Mouse (Mus musculus): ENCODE measurements at regions not wholly inside any gene's neighbourhood (a gene's known extent, or its start where the extent isn't known, plus 50 kb on each side); places are given as distances from the start of the nearest gene placed in this dataset.
A peak's percentile ranks its signal among the peaks of the same experiment; 100 is the strongest.

DNA sequence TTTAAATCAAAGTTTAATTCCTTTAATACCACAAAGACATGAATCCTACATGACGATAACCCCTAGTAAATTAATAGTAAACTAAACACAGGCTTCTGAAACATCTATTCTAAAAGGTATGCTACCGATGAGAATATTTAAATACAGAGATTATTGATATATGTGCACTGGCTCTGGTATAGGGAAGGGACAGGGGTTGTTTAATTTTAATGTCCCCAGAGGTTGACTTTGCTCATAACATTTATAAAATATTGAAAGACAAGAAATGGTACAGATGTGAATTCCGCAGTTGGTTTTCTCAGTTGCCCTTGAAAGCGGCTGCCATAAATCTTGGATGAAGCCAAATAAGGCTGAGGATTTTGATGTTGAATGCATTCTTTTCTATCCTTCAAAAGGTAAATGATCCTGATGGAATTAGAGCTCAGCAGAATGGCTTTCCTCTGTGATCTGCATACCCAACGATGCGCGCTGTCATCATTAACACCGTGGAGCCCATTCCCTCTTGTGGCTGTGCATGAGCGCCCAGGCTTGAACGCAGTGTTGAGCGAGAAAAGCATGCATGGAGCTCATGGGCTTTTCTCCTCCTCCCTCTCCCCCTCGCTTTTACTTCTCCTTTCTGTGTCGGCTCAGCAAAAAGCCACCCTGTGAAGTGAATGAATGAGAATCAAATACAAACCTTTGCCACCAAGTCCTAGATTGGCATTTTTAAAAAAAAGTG, 195.4 kb upstream of the Gm10306 start:
- peak; percentile 45 for DNase-seq (ENCODE audit: extremely low read depth)
- dilution Hi-C loops (cut with MboI; ENCODE audit: extremely low pct_ligation_motif_present, extremely low pct_unique_long_range_greater_than_20kb, low sequenced_read_pairs): no loop called here
- in situ Hi-C loops (cut with MboI; ENCODE audit: low pct_ligation_motif_present, low pct_unique_long_range_greater_than_20kb, low sequenced_read_pairs): no loop called here
- Histone ChIP-seq H3K27me3 (replicated peaks) (no peaks in the 10 kb centered on the region), H3K9ac (ENCODE audit: insufficient read depth, low read depth) (peak overlapping the region; percentile 66; the same call in 1 of the 2 replicates), H3K4me2 (ENCODE audit: insufficient read depth, low read depth, poor library complexity, severe bottlenecking) (peak overlapping the region; percentile 98), H3K4me3 (replicated peaks in 1 of 3; ENCODE audit: low read depth in 2 of 3, low read length in 2 of 3, poor library complexity in 1 of 3) (peak overlapping the region in 1 of 3 experiments; percentile 36), H3K36me3 (replicated peaks in 1 of 2; ENCODE audit: control insufficient read depth in 1 of 2, insufficient read depth in 1 of 2, low read length in 1 of 2) (no peaks in the 10 kb centered on the region), H3K4me1 (ENCODE audit: control insufficient read depth in 1 of 2, insufficient read depth in 2 of 2) (peaks cover 0 to 11% of the 10 kb centered on the region in 2 experiments; a peak in 2 of 4 replicates), H3K27ac (ENCODE audit: insufficient read depth, low read depth) (no peak overlapping the region), H3K9me3 (replicated peaks; ENCODE audit: low read length) (no peaks in the 10 kb centered on the region), H3K79me2 (replicated peaks; ENCODE audit: control insufficient read depth, extremely low read depth, insufficient read depth, poor library complexity, severe bottlenecking) (no peaks in the 10 kb centered on the region)
- TF ChIP-seq E2F4 (IDR thresholded peaks at IDR 0.05; ENCODE audit: insufficient replicate concordance, low read depth, low read length) (no peak), MAFK (IDR thresholded peaks at IDR 0.05; ENCODE audit: insufficient replicate concordance, low read length) (peak; percentile 58; the same call in 1 of the 2 replicates), JUND (conservative IDR thresholded peaks at IDR 0.05; ENCODE audit: low read depth, low read length) (no peak), EP300 (IDR thresholded peaks at IDR 0.05; ENCODE audit: low read length) (0 out of 2 replicates have a peak, but pooled peaks have one; percentile 23), MXI1 (IDR thresholded peaks at IDR 0.05; ENCODE audit: low read depth, low read length) (0 out of 2 replicates have a peak, but pooled peaks have one; percentile 28), USF1 (IDR thresholded peaks at IDR 0.05; ENCODE audit: low read depth, low read length) (no peak), IRF4 (IDR thresholded peaks at IDR 0.05; ENCODE audit: low read depth, low read length) (0 out of 2 replicates have a peak, but pooled peaks have one; percentile 15), MAX (IDR thresholded peaks at IDR 0.05; ENCODE audit: low read length) (no peak; the same call in 1 of the 2 replicates), ETS1 (conservative IDR thresholded peaks at IDR 0.05; ENCODE audit: low read depth, low read length) (no peak), UBTF (IDR thresholded peaks at IDR 0.05; ENCODE audit: low read depth, low read length) (no peak), BHLHE40 (IDR thresholded peaks at IDR 0.05; ENCODE audit: low read depth, low read length) (no peak), MYC (IDR thresholded peaks at IDR 0.05; ENCODE audit: low read depth, low read length) (peak; percentile 53; the same call in 1 of the 2 replicates), MEF2A (IDR thresholded peaks at IDR 0.05; ENCODE audit: borderline replicate concordance, low read depth, low read length) (no peak), SIN3A (IDR thresholded peaks at IDR 0.05; ENCODE audit: low read length) (no peak), POLR2A (IDR thresholded peaks at IDR 0.05; ENCODE audit: low read depth, low read length) (no peak)

DNA sequence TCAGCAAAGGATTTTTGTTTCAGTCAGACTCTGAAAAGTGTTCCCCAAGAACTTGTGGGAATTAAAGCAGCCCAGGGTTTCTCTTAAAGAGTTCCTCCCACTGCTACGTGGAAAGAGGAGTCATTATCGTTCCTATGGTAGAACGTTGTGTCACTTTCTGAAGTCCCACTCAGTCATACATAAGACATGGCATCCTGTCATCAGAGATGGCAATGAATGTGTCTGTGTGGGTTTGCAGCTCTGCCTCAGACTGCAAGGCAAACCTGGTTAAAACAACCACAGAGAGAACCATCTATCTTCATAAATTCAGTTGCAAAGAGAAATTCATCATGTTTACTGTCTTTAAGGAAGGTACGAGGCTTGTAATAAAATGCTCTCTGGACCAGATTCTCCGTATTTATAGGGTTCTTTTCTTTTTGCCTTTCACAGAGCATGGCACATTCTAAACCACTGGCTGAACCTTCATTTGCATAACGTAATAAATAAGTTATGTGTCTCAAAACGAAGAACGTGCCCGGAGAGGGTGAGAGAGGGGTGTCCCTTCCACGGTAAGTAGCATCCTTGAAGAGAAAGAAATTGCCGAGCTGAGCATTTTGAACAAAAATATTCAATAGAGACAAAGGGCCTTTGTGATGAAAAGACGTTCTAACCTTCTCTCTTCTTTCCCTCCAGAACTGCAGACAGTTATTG, 194.7 kb upstream of the Gm10306 start:
- H3K4me3 ChIP-seq (replicated peaks in 1 of 3; ENCODE audit: low read depth in 2 of 3, low read length in 2 of 3, poor library complexity in 1 of 3): peak overlapping the region in 1 of 3 experiments; percentile 36
- peaks cover 0 to 11% of the 10 kb centered on the region in 2 experiments; a peak in 2 of 4 replicates for H3K4me1 ChIP-seq (ENCODE audit: control insufficient read depth in 1 of 2, insufficient read depth in 2 of 2)
- H3K36me3 ChIP-seq (replicated peaks in 1 of 2; ENCODE audit: control insufficient read depth in 1 of 2, insufficient read depth in 1 of 2, low read length in 1 of 2): no peaks in the 10 kb centered on the region
- H3K9me3 ChIP-seq (replicated peaks; ENCODE audit: low read length): no peaks in the 10 kb centered on the region
- H3K79me2 ChIP-seq (replicated peaks; ENCODE audit: control insufficient read depth, extremely low read depth, insufficient read depth, poor library complexity, severe bottlenecking): no peaks in the 10 kb centered on the region
- peak overlapping the region; percentile 98 for H3K4me2 ChIP-seq (ENCODE audit: insufficient read depth, low read depth, poor library complexity, severe bottlenecking)
- no peak for DNase-seq (ENCODE audit: extremely low read depth)
- H3K27me3 ChIP-seq (replicated peaks): no peaks in the 10 kb centered on the region
- no peak for TF ChIP-seq ELF1 (IDR thresholded peaks at IDR 0.05; ENCODE audit: low read depth, low read length)
- no peak for TF ChIP-seq ZC3H11A (IDR thresholded peaks at IDR 0.05; ENCODE audit: low read depth, low read length)
- TF ChIP-seq BHLHE40 (IDR thresholded peaks at IDR 0.05; ENCODE audit: low read depth, low read length): 0 out of 2 replicates have a peak, but pooled peaks have one; percentile 23
- peak overlapping the region; percentile 66 for H3K9ac ChIP-seq (ENCODE audit: insufficient read depth, low read depth)
- in situ Hi-C loops (cut with MboI; ENCODE audit: low pct_ligation_motif_present, low pct_unique_long_range_greater_than_20kb, low sequenced_read_pairs): no loop called here
- dilution Hi-C loops (cut with MboI; ENCODE audit: extremely low pct_ligation_motif_present, extremely low pct_unique_long_range_greater_than_20kb, low sequenced_read_pairs): no loop called here
- H3K27ac ChIP-seq (ENCODE audit: insufficient read depth, low read depth): peak overlapping the region; percentile 45; the same call in 1 of the 2 replicates
